Mouse (Mus musculus): ENCODE results near the gene Trim24. TPM values are rescaled to one million over a fixed set of nuclear protein-coding genes. Genes with fewer than 3 reads are reported as not detected.

Gene Trim24
- total RNA-seq, 2 experiments from 2014 or later: 46.4 to 52.3 TPM

Other genes with a start within 250 kb of the Trim24 start
- gene Svopl, start 176.2 kb downstream of the Trim24 start, total RNA-seq (2021): under 1 TPM; 0.31 to 0.50 TPM
- not detected for gene Tmem213, start 238.4 kb downstream of the Trim24 start, total RNA-seq (2021)

All from layer of hippocampus, postnatal 10 days (tissue).